Mouse (Mus musculus): ENCODE measurements around the gene Mylk2.

The Mylk2 gene

DNA sequence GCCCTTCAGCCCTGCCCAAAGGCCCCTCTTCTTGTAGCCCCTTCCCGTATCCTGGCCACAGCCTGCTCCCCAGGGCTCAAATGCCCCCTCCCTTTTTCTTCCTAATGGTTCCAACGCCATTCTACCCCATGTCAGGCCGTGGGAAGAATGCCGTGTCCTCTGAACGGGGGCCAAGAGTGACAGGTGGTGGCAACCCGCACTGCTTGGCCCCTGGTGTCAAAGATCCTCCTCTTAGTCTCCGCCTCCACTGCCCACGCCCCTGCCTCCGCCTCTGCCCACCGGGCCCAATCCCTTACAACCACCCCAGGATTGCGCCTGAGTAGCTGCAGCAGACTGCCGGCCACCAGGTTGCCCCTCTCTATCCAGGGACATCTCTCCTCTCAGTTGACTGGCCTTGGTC lies at the start of gene Mylk2:
TSS of gene Mylk2 (plus strand) at position 322 of the 400 bp plus-strand sequence.
- POLR2A ChIA-PET, result interaction anchor here in 2 of 4 experiments (0.6 to 1.0 kb wide), 2 partner anchors 12 to 145 kb away, joined by 3 to 5 read pairs; no protein-coding TSS in a partner anchor
- CTCF ChIA-PET, result interaction anchor here in 1 of 4 experiments (1.1 to 1.3 kb wide), 2 partner anchors 23 to 242 kb away, joined by 3 read pairs; partner anchors contain the start of gene H13

- CTCF ChIA-PET, result interaction anchor here in 3 of 4 experiments (0.5 to 1.3 kb wide), 3 partner anchors 23 to 169 kb away, joined by 4 to 10 read pairs (median 4); no protein-coding TSS in a partner anchor
- POLR2A ChIA-PET, result interaction anchor here (0.5 to 3.8 kb wide), 12 partner anchors 8 to 241 kb away, joined by 3 to 17 read pairs (median 4); partner anchors contain the start of genes Id1 (in 1 of the 4) and Tpx2 (in 1 of the 4)
Observed at GRCm38 (mm10) chr2:152861891-152862290, 49.3 kb upstream of the Mylk2 start.

DNA sequence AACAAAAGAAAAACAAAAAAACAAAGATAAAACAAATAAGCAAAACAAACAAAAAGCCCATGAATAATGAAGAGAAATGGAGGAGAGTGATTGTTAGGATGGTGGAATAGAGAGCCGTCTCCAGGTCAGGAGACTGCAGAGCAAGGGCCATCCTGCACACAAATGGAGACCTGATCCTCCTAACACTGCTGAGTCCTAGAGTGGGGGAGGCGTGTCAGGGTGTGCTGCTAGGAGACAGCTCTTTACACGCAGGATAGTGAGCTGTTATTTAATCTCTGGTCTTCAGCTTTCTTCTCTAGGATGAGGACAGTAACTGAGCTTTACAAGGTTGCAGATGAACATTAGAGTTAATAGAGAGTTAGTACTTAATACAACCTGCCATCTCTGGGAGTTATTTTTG lies 48.5 kb upstream of the Mylk2 start:
- ChIA-PET POLR2A (interaction anchor here in 3 of 4 experiments (0.5 to 3.8 kb wide), 15 partner anchors 7 to 126 kb away, joined by 3 to 17 read pairs (median 4); partner anchors contain the start of genes Id1 (in 1 of the 3) and Tpx2 (in 1 of the 3)), CTCF (interaction anchor here in 1 of 4 experiments (1.3 kb wide), 1 partner anchor 170 kb away, joined by 4 read pairs; no protein-coding TSS in a partner anchor)

DNA sequence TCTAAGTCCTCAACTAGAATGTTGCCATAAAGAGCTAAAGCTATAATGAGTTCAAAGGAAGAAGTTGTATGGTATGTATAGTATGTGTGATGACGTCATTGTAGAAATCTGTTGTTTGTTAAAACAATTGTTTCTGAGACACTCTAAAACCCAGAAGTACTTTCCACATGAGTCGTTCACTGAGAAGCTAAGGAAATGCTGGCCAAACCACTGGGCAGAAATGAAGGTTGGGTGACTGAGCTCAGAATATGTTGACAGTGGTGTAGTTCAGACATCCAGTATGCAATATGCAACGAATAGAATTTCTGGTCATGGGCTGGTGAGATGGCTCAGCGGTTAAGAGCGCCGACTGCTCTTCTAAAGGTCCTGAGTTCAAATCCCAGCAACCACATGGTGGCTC lies 47.8 kb upstream of the Mylk2 start:
- POLR2A ChIA-PET, result interaction anchor here (0.5 to 3.8 kb wide), 17 partner anchors 7 to 70 kb away, joined by 3 to 17 read pairs (median 4); partner anchors contain the start of gene Tpx2 (in 2 of the 4)
- CTCF ChIA-PET, result interaction anchor here in 1 of 4 experiments (0.6 kb wide), 3 partner anchors 50 to 185 kb away, joined by 3 to 4 read pairs (median 3); no protein-coding TSS in a partner anchor

- ChIA-PET POLR2A (interaction anchor here in 1 of 4 experiments (0.6 to 1.0 kb wide), 3 partner anchors 14 to 17 kb away, joined by 3 to 4 read pairs (median 3); no protein-coding TSS in a partner anchor), CTCF (interaction anchor here in 1 of 4 experiments (0.6 to 0.9 kb wide), 2 partner anchors 37 to 220 kb away, joined by 4 to 5 read pairs; no protein-coding TSS in a partner anchor)
Observed at GRCm38 (mm10) chr2:152878239-152878638, 32.9 kb upstream of the Mylk2 start.

- POLR2A ChIA-PET, result interaction anchor here in 1 of 4 experiments (0.6 to 1.4 kb wide), 4 partner anchors 9 to 690 kb away, joined by 3 to 10 read pairs (median 4); no protein-coding TSS in a partner anchor
- CTCF ChIA-PET, result no interaction called here
Observed at GRCm38 (mm10) chr2:152880898-152881297, 30.3 kb upstream of the Mylk2 start.

- POLR2A ChIA-PET, result no interaction called here
- CTCF ChIA-PET, result interaction anchor here in 1 of 4 experiments (0.6 kb wide), 1 partner anchor 608 kb away, joined by 4 read pairs; no protein-coding TSS in a partner anchor
Observed at GRCm38 (mm10) chr2:152884101-152884645, 27.0 kb upstream of the Mylk2 start.

GRCm38 (mm10) chr2:152887230-152887629 lies 23.9 kb upstream of the Mylk2 start:
- ChIA-PET POLR2A (interaction anchor here in 3 of 4 experiments (0.6 to 1.8 kb wide), 3 partner anchors 17 to 511 kb away, joined by 3 to 4 read pairs (median 3); partner anchors contain the start of gene Nrsn2 (in 1 of the 3)), CTCF (no interaction called here)

DNA sequence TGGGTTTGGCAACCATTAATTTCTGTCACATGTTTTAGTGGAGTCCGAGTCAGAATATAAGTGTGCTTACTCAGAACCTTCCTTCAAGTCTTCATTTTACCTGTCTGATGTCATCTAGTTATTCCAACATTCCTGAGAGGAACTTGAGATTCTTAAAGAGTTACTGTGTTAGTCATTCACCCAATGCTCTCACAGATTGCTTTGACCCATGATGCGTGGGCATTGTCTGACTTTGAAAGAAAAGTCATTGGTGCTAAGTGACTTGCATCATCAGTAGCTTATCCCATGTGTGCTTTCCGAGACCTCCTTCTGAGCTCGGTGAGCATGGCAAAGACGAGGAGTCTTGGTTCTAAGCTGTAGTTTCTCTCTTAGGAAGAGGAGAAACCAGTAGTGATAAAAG lies 22.4 kb upstream of the Mylk2 start:
- POLR2A ChIA-PET, result interaction anchor here in 2 of 4 experiments (0.6 to 1.3 kb wide), 4 partner anchors 15 to 242 kb away, joined by 3 to 6 read pairs (median 3); no protein-coding TSS in a partner anchor
- CTCF ChIA-PET, result interaction anchor here in 1 of 4 experiments (0.5 kb wide), 1 partner anchor 355 kb away, joined by 4 read pairs; no protein-coding TSS in a partner anchor

DNA sequence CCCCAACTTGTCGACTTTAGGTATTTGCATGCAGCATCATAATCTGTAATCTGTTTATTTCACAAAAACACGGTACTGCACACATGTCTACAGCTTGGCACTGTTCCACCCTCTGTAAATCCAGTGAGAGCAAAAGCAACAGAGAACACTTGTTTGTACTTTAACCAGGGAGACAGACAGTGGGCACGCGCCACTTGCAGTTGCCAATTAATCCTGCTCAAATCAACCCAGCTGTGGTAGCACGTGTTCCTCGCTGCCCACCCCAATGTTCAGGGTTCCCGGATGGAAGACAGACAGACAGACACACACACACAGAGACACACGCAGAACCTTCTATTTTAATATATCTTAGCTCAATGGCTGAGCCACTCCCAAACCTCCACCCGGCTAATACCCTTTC lies 15.3 kb upstream of the Mylk2 start:
- POLR2A ChIA-PET, result interaction anchor here in 2 of 4 experiments (1.0 to 1.9 kb wide), 4 partner anchors 9 to 84 kb away, joined by 4 to 12 read pairs (median 6); no protein-coding TSS in a partner anchor
- CTCF ChIA-PET, result interaction anchor here in 1 of 4 experiments (0.6 kb wide), 1 partner anchor 71 kb away, joined by 3 read pairs; no protein-coding TSS in a partner anchor

DNA sequence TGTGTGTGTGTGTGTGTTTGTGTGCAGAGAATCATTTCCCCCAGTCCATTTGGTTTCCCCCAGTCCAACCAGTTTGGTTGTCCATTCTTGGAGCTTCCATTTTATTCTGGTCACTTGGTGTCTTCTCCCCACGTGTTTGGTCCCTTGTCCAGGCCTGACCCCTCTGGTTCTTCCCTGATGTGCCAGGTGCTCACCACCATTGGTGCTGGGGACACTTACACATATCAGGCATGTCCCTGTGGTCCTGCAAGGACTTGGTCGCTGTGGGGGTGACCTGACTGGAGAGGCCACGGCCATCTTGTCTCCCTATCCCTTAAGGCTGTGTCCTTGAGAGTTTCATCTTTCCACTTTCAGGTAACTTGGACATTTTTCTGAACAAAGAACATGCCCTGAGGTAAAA lies 14.2 kb upstream of the Mylk2 start:
- CTCF ChIA-PET, result interaction anchor here in 1 of 4 experiments (0.6 to 0.7 kb wide), 4 partner anchors 8 to 1511 kb away, joined by 3 to 5 read pairs (median 3); partner anchors contain the start of gene Snta1
- POLR2A ChIA-PET, result interaction anchor here in 3 of 4 experiments (0.5 to 1.9 kb wide), 8 partner anchors 8 to 227 kb away, joined by 3 to 12 read pairs (median 4); no protein-coding TSS in a partner anchor

DNA sequence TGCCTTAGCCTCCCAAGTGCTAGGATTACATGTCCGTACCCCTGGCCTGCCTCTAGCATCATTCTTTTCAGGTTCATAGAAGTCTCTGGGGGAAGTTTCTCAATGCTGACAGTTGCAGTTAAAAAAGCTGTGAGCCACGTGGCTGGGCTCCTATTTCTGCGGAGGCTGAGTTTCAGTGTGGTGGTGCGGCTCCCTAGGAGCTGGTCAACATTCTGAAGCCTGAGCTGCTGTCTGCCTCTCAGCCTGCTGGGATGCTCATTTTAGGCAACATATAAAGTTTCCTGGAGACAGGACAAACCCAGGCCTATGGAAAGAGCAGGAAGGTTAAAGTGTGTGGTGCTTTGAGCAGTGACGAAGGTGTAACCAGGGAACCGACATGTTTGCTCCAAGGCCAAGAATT lies 12.1 kb upstream of the Mylk2 start:
- ChIA-PET CTCF (interaction anchor here in 3 of 4 experiments (0.5 to 1.2 kb wide), 3 partner anchors 16 to 332 kb away, joined by 3 to 6 read pairs (median 4); no protein-coding TSS in a partner anchor), POLR2A (no interaction called here)

DNA sequence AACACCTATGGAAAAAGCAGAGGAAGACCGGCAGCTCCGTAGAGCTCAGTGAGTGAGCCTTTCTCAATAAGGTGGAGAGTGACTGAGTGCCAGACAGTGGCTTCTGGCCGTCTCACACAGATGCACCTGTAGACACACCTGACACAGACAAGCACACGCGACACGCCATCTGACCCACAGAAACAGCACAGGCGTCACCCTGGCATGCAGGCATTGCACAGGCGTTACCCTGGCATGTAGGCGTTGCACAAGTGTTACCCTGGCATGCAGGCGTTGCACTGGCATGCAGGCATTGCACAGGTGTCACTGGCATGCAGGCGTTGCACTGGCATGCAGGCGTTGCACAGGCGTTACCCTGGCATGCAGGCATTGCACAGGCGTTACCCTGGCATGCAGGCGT lies 9.9 kb upstream of the Mylk2 start:
- ChIA-PET CTCF (no interaction called here), POLR2A (no interaction called here)

DNA sequence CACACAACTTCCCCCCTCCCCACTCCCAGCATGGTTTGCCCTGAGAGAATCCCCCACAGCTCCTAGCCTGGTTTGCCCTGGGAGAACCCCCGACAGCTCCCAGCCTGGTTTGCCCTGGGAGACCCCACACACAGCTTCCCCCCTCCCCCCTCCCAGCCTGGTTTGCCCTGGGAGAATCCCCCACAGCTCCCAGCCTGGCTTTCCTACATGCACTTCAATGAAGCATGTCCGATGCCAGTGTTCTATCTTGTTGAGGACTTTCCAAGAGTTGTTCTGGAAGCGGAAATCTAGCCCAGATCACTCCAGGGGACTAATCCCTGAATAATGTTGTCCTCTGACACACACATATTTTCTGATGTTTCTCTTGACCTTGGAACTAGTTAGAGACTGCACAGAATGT lies 8.5 kb upstream of the Mylk2 start:
- ChIA-PET POLR2A (interaction anchor here in 2 of 4 experiments (0.6 to 0.8 kb wide), 2 partner anchors 31 to 492 kb away, joined by 3 to 4 read pairs; partner anchors contain the start of gene Foxs1 (in 1 of the 2)), CTCF (interaction anchor here in 2 of 4 experiments (0.6 to 0.7 kb wide), 3 partner anchors 33 to 255 kb away, joined by 4 to 9 read pairs (median 4); no protein-coding TSS in a partner anchor)

GRCm38 (mm10) chr2:152903586-152903985 lies 7.6 kb upstream of the Mylk2 start:
- ChIA-PET POLR2A (interaction anchor here in 3 of 4 experiments (0.6 to 1.8 kb wide), 5 partner anchors 9 to 564 kb away, joined by 3 to 4 read pairs (median 3); no protein-coding TSS in a partner anchor), CTCF (no interaction called here)

- CTCF ChIA-PET, result interaction anchor here (0.6 to 1.3 kb wide), 4 partner anchors 11 to 239 kb away, joined by 3 to 6 read pairs (median 3); no protein-coding TSS in a partner anchor
- POLR2A ChIA-PET, result interaction anchor here (0.5 to 2.1 kb wide), 12 partner anchors 8 to 1801 kb away, joined by 3 to 12 read pairs (median 3); partner anchors contain the start of gene Tcf15 (in 1 of the 4)
Observed at GRCm38 (mm10) chr2:152904127-152904643, 7.0 kb upstream of the Mylk2 start.

DNA sequence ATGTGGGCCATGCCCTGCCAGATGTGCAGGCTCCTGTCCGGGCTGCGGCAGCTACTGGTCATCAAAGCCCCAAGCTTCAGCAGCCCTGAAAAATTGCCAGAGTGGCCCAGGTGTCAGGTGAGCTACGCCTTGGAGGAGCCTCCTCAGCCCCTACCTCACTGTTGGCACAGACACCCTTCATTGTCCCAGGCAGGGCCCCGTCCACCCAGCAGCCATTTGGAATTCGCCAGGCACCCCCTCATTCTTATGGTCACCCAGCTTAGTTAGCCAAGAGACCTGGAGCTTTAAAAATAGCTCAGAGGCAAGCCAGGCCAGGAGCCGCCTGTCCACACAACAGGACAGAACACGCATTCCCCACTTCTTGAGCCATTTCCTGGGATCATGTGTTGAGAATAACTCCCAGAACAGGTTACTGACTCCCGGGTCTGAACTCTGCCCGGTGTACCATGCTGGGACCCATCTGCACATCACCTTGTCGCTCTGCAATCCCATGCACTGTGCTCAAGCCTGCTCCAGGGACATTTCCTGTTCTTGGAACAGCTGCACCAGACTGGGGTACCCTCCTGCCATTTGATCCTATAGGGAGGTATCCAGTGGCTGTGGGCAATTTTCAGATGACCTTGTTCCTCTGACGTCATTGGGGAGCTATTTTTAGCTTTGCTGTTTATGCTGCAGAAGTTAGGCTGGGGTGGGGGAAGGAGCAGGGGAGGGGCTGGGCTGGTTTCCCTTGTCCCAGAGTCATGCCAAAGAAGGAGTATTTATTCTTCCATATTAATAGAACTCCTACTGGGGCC lies 5.9 kb upstream of the Mylk2 start:
- POLR2A ChIA-PET, result interaction anchor here (0.6 to 2.1 kb wide), 10 partner anchors 9 to 1800 kb away, joined by 3 to 12 read pairs (median 4); no protein-coding TSS in a partner anchor
- CTCF ChIA-PET, result interaction anchor here in 3 of 4 experiments (0.6 to 1.3 kb wide), 9 partner anchors 9 to 894 kb away, joined by 3 to 5 read pairs (median 3); no protein-coding TSS in a partner anchor

All from embryonic stem cell, embryonic (primary cell).